Mouse (Mus musculus): ENCODE data around the gene Prkag2.
"Not testable (repeated sequence)": the region's sequence is repeated elsewhere in the genome, so short reads cannot be mapped to it uniquely, and the experiment has no call there.

Prkag2 gene

DNA sequence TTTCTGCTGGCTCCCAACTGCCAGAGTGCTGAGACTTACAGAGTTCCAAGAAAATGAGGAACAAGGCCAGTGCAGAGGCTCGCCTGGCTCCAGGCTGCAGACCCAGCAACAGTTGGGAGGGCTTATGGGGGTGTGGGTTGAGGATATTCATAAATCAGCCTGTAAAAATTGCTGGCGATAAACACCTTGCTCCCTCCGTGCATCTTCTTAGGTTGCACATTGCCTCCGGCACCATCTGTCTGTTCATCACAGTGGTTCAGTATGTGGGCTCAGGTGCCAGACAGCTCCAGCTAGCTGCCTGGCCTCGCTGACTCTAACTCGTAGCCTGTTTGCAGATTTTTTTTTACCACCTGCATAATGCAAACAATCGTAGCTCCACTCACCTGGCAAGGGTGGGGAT is 13.4 kb downstream of the Prkag2 start:
- intact Hi-C loops (cut with DNase I): no loop called here

DNA sequence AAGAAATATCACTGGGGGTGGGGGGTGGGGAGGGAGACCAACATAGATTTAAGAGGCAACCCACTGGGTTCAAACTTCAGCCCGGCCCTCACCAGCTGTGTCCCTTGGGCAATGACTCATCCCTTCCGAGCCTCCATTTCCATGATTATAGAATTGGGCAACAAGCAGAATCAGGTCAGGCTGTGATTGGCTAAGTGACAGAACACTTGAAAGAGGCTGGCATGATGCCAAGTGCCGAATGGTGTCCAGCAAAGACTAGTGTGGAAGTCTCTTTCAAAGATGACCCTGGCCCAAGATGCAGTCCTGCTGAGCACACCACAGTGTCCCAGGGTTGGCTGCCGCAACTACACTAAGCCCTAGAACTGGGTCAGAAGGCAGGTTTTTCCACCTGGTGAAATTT is 14.2 kb downstream of the Prkag2 start:
- intact Hi-C loops (cut with DNase I): no loop called here

DNA sequence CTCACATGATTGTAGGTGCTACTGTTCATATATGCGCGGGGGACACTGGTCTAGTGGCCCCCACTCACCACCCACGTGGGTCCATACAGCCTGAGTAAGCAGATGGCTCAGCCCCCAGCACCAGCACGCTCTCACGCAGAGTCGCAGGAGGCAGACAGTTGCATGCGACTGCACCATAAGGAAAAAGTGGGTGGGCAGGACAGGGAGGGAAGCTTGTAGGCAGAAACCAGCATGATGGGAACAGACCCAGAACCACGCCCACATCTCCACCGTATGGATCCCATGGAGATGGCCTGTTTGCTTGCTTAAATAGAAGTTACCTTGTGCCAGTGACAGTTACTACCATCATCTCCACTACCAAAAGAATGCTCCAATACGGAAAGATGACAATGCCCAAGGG is 15.3 kb downstream of the Prkag2 start:
- intact Hi-C loops (cut with DNase I): no loop called here

DNA sequence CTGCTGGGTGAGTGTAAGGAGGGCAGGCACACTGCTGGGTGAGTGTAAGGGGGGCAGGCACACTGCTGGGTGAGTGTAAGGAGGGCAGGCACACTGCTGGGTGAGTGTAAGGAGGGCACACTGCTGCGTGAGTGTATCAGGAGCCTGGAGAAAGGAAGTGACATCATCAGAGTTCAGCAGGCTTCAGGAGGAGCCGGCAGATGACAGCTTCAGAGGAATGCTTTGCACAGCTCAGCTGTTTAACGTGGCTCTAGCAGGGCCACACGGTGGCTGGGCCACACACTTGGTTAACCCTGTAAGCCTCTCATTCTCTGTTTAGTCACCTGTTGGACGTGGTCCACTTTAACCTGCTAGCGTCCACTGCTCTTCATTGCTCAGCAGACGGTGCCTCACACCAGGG is 16.6 kb downstream of the Prkag2 start:
- intact Hi-C loops (cut with DNase I): loop anchor here (5.0 kb wide), 1 partner anchor 57 kb away; no protein-coding TSS in a partner anchor

DNA sequence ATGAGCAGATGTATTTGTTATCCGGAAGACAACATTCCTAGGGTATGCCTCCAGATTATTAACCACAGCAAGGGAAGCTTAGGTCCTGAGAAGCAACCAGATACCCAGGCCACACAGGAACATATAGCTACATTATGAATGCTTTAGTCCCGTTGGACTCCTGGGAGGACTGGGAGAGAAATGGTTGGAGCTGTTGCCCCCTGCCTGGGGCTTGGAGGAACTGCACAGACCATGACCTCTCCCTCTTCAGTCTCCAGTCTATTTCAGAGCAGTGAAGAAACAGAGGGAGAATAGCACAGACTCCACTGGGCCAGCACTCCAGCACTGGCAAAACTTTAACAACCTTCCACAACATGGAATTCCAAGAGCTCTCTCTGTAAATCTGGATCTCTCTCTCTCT is 17.9 kb downstream of the Prkag2 start:
- intact Hi-C loops (cut with DNase I): loop anchor here (5.0 kb wide), 1 partner anchor 55 kb away; no protein-coding TSS in a partner anchor

DNA sequence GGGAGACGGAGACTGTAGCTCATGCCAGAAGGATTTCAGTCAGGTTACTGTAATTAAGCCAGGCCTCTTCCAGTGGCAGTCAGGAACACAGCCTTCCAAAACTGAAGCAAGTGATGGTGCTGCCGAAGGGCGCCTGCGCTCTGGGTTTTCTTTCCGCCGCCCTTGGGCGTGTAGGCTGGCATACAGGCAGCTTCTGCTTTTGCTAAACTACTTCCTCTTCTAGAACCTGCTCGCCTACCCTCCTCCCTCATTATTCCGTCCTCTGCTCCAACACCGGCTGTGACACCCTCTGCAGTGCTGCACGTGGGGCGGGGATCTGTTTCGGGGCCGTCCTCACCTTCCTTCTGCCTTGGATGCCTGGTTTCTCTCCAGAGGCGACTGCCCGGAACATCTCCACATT is 18.9 kb downstream of the Prkag2 start:
- intact Hi-C loops (cut with DNase I): loop anchor here (5.0 kb wide), 1 partner anchor 54 kb away; no protein-coding TSS in a partner anchor

DNA sequence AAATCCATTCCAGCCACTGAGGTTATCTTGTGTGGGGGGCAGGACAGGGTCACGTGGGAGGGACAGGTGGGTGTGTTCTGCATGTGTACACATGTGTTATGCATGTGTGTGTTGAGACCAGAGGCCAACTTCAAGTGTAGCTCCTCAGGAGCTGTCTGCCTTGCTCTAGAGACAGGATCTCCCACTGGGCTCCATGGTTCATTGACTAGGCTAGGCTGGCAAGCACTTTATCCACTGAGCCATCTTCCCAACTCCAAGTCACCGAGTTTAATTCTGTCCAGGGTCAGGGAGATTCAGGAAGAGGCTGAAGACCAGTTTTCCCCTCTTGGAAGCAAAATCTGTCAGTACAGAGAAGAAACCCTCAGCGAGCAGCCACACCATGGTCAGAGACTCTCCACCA is 19.4 kb downstream of the Prkag2 start:
- intact Hi-C loops (cut with DNase I): loop anchor here (5.0 kb wide), 1 partner anchor 54 kb away; no protein-coding TSS in a partner anchor

DNA sequence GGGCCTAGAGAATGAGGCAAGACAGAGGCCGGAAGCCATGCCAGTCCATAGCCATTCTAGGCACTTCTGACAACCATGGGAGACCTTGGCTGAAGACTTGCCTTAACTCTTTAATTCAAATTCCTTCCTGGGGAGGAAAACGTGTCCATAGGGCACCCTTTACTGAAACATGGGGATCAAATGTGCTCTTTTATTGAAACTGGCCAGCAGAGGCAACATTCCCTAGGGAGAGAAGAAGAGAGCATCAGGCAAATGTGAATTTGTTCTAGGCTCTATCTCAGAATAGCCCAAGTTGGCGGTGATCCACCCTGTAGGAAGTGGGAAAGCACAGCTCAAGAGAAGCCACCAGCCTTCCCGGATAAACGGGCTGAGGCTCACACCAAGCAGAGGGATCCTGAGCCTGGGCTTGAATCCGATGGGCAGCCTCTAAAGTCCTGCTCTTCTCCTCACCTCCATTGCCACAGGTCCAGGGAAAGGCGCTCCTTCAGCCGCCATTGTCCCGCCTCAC is 19.9 kb downstream of the Prkag2 start:
- intact Hi-C loops (cut with DNase I): loop anchor here (5.0 kb wide), 1 partner anchor 53 kb away; no protein-coding TSS in a partner anchor

DNA sequence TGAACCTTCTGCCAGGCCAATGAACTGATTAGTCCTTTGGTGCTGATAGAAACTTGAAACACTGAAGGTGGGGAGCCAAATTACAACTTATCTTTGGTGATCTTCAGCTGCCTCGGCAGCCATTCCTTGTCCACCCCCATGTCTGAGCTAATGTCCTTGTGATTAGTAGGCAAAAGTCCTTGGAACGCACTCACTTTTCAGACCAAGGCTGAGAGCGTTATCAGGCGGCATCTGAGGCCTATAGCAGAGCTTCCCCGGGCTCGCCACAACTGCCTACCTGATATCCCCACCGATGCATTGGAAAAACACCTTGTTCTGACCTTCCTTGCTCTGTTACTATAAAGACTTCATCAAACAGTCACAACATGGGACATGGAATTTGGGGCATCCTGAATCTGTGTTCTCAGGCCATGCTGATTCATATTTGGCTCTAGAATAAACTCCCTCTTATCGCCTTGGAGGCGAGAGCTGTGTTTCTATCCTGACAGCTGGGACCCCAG is 20.6 kb downstream of the Prkag2 start:
- intact Hi-C loops (cut with DNase I): loop anchor here (5.0 kb wide), 1 partner anchor 53 kb away; no protein-coding TSS in a partner anchor

DNA sequence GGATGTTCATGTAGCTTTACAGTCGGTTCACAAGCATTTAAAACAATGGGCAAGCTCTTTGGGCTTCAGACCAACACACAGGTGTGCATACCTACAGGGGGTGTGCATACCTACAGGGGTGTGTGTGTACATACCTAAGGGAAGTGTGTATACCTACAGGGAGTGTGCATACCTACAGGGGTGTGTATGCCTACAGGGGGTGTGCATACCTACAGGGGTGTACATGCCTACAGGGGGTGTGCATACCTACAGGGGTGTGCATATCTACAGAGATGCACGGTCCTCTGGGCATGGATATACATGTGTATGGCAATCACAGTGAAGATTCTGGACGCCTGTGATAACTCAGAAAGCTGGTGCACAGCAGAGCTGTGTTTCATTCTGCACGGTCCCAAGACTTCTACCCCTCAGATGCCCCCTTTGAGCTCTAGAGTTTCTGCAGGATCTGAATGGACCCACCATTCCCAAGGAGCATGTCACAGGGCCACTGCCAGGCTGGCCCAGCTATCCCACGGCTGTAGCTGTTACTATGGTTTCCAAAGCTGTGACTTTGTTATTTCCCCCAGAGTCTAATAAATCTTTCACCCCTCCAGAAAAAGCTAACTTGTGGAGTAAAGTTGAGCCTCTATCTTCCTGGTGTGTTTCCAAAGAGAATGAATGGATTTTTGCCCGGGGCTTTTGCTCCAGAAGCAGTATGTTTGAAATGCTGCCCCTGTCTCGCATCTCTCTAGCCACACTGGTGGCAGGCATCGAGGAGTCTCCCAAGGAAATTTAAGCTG is 22.4 kb downstream of the Prkag2 start:
- intact Hi-C loops (cut with DNase I): no loop called here

DNA sequence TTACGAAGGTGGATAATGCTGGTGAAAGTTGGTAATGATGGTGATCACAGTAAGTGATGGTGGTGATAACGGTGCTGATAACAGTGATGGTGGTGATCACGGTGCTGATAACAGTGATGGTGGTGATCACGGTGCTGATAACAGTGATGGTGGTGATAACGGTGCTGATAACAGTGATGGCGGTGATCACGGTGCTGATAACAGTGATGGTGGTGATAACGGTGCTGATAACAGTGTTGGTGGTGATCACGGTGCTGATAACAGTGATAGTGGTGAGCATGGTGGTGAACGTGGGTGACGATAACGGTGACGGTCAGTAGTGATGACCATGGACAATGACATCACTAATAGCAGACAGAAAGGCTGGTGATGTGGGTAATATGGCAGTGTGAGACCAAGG is 23.2 kb downstream of the Prkag2 start:
- intact Hi-C loops (cut with DNase I): not testable (repeated sequence)

DNA sequence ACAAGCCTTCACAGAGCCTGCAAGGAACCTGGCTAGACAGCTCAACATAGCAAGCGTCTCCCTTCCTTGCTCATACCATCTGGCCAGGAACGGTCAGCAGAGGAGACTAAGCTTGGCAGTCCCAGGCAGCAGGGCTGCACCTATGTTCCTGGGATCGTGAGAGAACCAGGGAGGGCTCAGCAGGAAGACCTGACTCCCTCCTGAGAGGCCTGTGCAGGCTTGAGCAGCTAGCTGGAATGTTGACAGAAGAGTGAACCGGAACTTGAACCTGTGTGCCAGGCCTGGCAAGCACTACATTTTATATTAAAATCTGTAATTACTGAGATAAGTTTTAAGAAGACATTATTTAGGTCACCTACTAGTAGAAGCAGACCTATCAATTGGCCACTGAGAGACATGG is 24.8 kb downstream of the Prkag2 start:
- intact Hi-C loops (cut with DNase I): no loop called here

DNA sequence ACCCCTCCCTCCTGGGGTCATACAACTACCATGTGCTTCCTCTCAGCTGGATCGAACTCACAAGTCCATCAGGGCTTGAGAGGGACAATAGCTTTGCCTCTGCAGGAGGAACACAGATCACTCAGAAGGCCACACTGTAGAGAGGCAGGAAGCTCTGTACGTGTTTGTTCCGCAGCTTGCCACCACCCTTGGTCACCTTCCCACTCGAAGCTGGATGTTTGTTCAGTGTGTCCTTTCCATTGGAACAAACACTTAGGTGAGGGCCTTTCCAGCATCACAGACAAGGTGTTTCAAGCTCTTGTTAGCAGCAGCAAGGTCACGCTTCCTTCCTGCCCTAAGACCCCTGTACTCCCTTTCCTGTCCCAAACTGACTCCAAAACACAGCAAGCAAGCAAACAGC is 30.6 kb downstream of the Prkag2 start:
- intact Hi-C loops (cut with DNase I): no loop called here

DNA sequence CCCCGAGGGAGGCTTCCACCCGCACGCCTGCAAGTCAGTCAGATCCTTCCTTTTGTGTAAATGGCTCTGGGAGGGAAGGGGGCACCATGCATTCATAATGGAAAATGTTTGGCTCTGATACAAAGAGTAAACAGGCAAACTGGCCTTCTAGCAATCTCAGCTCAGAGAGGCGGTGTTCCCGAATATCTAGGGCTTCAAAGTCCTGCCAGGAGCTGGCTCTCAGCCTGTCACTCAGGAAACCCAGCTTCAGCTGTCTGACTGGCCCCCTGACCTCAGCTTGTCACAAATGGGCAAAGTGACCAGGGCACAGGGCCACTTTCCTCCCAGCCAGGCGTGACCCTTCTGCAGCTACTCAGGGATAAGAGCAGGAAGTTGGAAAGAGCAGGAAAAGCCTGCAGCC is 33.3 kb downstream of the Prkag2 start:
- intact Hi-C loops (cut with DNase I): no loop called here

DNA sequence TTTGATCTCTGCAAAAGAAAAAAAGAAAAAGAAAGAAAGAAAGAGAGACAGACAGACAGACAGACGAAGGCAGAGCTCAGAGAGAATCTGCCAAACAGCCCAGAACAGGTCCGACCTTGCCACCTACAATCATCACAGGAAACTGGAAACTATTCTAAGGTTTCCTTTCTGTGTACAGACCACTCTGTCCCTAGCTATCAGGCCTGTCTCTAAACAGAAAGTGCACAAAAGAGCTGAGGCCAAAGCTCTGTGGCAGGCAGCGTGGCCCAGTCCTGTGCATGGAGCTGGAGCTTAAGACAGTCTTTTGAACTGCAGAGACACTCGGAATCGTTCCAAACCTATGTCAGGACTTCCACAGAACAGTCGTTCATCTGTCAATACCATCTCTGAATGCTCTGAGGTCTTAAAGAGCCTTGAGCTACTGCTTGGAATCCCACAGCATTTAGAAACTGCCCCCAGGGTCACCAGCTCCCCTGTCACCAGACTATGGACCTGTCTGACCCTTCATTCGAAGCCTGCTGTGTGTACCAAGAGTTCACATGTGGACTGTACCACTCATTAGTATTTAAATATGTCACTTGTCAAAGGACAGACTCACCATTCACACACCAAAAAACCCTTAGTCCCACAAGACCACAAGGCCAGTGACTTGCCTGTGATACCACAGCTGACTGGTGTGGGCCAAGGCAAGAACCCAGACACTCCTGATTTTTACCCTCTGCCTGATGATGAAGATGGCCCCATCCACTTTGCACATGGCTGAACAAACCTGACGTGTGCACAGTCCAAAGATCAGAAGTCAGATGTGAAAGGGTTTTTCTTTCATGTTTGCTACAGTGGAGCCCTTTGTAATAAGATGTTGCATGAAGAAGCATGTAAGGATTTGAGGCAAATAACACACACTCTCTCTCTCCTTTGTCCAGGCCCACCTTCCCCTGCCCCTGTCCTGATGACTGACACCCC is 35.9 kb downstream of the Prkag2 start:
- intact Hi-C loops (cut with DNase I): no loop called here

DNA sequence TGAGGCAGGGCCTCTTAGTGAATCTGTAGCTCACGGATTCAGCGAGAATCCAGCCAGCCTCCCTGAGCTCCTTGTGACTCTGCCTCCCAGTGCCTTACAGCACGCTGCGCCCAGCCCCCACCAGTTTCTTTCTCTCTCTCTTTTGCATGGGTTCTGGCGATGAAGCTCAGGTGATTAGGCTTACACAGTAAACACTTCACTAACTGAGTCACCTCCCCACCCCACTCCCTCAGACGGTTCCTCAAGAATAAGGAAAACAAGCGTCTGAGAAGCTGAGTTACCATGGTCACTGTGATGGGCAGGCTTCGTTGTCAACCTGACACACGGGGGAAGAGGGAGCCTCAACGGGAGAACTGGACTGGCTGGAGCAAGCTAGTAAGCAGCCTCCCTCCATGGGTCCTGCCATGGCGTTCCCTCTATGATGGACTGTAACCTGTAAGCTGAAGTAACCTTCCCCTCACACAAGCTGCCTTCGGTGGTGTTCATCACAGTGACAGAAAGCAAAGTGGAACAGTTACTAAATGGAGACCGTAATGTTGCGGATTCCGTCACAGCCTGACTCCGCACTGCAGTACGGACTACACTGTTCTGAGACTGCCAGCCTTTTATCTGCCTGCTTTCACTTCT is 37.8 kb downstream of the Prkag2 start:
- intact Hi-C loops (cut with DNase I): no loop called here

DNA sequence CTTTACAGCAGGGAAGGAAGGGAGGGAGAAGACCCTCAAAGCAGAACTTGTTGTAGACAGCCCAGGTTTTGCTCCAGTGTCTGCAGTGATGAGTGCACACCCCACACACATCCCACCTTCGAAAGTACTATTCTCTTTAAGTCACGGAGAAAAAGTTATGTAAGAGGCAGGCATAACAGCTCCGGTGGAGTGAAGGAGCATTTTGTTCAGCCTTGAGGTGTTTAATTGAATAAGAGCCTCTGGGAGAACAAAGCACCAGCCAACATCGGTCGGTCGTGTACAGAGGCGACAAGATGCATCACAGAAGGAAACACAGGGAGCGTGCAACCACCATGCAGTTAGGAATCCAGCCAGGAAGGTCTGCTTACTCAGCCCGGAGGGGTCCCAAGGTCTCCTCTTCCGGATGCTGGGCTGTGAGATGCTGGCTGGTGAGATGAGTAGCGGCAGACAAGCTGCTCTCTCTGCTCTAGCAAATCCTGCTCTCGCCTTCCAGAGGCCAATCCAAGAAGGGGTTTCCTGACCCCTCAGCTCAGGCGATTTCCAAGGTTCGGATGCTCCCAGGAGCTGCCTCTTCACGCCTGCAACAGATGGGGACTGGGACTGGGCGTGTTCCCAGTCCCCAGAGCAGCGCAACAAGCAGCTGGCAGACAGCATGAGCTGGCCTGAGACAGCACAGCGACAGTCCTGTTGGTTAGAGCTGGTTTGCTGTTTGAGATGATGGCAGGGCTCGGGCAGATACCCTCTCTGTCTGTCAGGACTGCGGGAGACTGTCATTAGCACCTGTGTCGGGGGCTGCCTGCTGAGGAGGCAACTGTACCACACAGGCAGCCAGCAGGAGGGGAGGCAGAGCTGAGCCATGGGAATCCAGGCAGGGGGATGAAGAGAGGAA is 41.3 kb downstream of the Prkag2 start:
- intact Hi-C loops (cut with DNase I): no loop called here

DNA sequence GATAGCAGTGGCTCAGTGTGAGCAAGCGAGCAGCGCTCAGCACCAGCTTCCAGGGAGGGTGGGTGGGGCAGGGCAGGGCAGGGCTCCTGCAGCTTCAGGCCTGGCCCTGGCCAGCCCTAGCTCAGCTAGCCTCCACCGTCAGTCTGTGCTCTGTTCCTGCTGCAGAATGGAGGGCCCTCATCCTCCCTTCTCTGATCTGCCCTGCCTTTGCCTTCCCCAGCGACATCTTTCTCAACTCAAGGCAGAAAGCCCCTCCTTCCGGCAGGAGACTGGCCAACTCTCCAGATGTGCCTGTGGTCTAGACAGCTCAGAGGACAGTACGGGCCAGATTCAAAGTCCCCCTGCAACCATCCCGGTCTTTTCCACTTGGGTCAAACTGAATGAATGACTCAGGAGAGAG is 42.0 kb downstream of the Prkag2 start:
- intact Hi-C loops (cut with DNase I): no loop called here

DNA sequence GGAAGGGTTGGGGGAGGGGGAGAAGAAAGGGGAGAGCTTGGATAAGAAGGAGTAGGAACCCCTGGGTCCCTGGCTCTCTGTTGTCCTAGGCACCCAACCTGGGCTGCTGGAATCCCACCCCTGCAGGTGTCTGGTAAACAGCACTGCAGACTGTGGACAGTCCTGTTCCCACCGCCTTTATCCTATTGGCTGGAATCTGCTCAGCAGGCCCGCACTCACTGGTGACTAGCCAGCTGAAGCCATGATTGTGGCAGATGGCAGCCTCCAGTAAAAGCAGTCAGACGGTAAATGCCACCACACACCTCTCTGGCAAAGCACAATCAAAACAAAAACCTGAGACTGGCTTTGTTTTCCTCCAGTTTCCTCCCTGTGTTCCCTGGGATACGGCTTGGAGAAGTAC is 45.2 kb downstream of the Prkag2 start:
- intact Hi-C loops (cut with DNase I): no loop called here

DNA sequence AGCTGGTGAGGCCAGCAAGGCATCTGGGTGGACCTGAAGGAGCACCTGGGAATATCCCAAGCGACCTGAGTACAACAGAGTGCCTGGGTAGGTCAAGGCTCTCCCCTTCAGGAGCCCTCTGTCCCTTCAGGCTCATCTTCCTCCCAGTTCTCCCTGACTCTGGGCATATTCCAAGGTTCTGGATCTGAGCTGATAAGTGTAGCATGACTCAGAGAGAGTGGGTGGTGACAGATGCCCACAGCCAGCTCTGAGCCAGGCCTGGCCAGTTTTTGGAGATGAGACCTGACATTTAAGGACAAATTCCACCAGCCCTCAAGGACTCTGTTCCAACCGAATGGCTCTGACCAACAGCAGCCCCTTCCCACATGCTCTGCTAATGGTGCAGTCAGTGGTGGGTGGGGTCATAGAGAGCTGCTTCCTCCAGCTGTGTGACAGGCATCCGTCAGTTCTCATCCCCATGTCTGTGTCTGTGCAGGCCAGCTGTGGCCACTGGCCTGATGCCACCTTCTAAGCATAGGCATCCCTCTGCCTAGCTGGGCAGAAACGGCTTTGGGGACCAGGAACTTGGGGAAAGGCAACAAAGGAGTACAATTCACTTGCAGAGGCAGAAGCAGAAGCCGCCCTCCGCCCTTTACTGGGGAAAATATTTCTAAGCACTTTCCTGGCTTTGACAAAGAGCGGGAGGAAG is 46.3 kb downstream of the Prkag2 start:
- intact Hi-C loops (cut with DNase I): no loop called here
